In the genomic region with DNA sequence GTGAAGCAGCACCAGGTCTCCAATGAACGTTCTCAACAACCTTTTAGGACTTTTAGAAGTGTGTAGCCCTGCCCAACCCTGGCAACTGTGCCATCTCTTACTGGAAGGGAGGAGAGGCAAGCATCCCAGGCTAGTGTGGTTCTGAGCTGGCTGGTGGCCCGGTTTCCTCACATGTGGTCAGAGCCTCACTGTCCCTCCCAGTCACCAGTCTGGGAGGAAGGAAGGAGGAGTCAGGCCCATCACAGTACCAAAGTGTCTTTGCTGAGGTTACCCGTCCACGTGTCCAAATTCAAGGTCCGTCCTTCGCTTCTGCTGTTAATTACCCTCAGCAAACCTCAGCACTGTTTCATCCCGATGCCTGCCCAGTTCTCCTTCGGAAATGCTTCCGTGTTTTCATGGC, we compare ENCODE assay signal across 9 mouse cellular contexts. TPM values are rescaled to one million over a fixed set of nuclear protein-coding genes. Genes with fewer than 3 reads are reported as not detected.
A peak's percentile ranks its signal among the peaks of the same experiment; 100 is the strongest.
DNase-seq lines count a peak whose midpoint lies in the region; ATAC-seq and TF ChIP-seq lines count a peak whose summit lies in the region.
"Had no signal": no experiment of that assay in that cellular context is flagged by ENCODE, and none has a peak within 500 bp of the region (broad histone marks: within the 10 kb centered on the region; RNA-seq: fewer than 3 reads in every experiment).

No protein-coding gene starts in this region.

- TF ChIP-seq CTCF in heart, adult 2 months (IDR thresholded peaks at IDR 0.05): no peak
- no peak for TF ChIP-seq CTCF in olfactory bulb, adult 2 months (IDR thresholded peaks at IDR 0.05; ENCODE audit: insufficient read depth, low read depth, low read length)

- DNase-seq in heart, adult 2 months: peak; percentile 37 to 52
- DNase-seq in heart, adult 8-10 months (ENCODE audit: low spot score): no peak
- peak; percentile 35 for DNase-seq in adrenal gland, postnatal 25 days
- peak; percentile 73 to 83 for DNase-seq in lung, adult 18-20 months
- DNase-seq in thymus, postnatal 14 days: no peak

- intact Hi-C loops in heart, adult 2 months (cut with DNase I): no loop called here

- TF ChIP-seq POLR2A in heart, adult 2 months (IDR thresholded peaks at IDR 0.05; ENCODE audit: insufficient read depth, low read depth, low read length): no peak
- no peak for TF ChIP-seq POLR2A in olfactory bulb, adult 2 months (IDR thresholded peaks at IDR 0.05; ENCODE audit: insufficient read depth, low read depth, low read length)

- H3K79me2 ChIP-seq in heart, adult 2 months (replicated peaks; ENCODE audit: control insufficient read depth, insufficient read depth, low read length): no peaks in the 10 kb centered on the region

- H3K9ac ChIP-seq in heart, adult 2 months (ENCODE audit: low read depth, low read length): no peak overlapping the region; the same call in 1 of the 2 replicates
- H3K9ac ChIP-seq in forebrain, embryonic 12.5 days: peak overlapping the region; percentile 38
- peak overlapping the region; percentile 56 for H3K9ac ChIP-seq in intestine, embryonic 16.5 days (ENCODE audit: low read depth, low read length)

- ATAC-seq in forebrain, embryonic 12.5 days (ENCODE audit: low FRiP score): peak; percentile 49; the same call in 1 of the 2 replicates
- peak; percentile 10 for ATAC-seq in intestine, embryonic 16.5 days

- H3K4me1 ChIP-seq in heart, adult 2 months (ENCODE audit: control insufficient read depth, insufficient read depth, low read length): peaks cover 4% of the 10 kb centered on the region
- H3K4me1 ChIP-seq in forebrain, embryonic 12.5 days: peaks cover 12% of the 10 kb centered on the region
- H3K4me1 ChIP-seq in intestine, embryonic 16.5 days (ENCODE audit: control insufficient read depth, insufficient read depth, low read length): peaks cover 30% of the 10 kb centered on the region
- H3K4me1 ChIP-seq in olfactory bulb, adult 2 months (ENCODE audit: control insufficient read depth, insufficient read depth, low read length): peaks cover 10% of the 10 kb centered on the region

- 40% methylated on average over 9 of the region's 9 CpGs for WGBS in heart, adult 2 months
- 35% methylated on average over 9 of the region's 9 CpGs for WGBS in forebrain, embryonic 12.5 days
- WGBS in intestine, embryonic 16.5 days: 38% methylated on average over 9 of the region's 9 CpGs
- WGBS in olfactory bulb, adult 2 months: 18% methylated on average over 9 of the region's 9 CpGs

- H3K9me3 ChIP-seq in forebrain, embryonic 12.5 days: no peaks in the 10 kb centered on the region
- H3K9me3 ChIP-seq in intestine, embryonic 16.5 days (ENCODE audit: control insufficient read depth, low read length): no peaks in the 10 kb centered on the region

- no peaks in the 10 kb centered on the region for H3K27me3 ChIP-seq in heart, adult 2 months (ENCODE audit: control insufficient read depth, insufficient read depth, low read length)
- H3K27me3 ChIP-seq in forebrain, embryonic 12.5 days: peaks cover 9% of the 10 kb centered on the region
- no peaks in the 10 kb centered on the region for H3K27me3 ChIP-seq in intestine, embryonic 16.5 days (replicated peaks; ENCODE audit: control insufficient read depth, insufficient read depth, low read length)

- peak overlapping the region; percentile 27; the same call in 1 of the 2 replicates for H3K4me3 ChIP-seq in heart, adult 2 months
- peak overlapping the region; percentile 28 for H3K4me3 ChIP-seq in forebrain, embryonic 12.5 days (replicated peaks)
- peak overlapping the region; percentile 44 for H3K4me3 ChIP-seq in intestine, embryonic 16.5 days (ENCODE audit: low read length)
- peak overlapping the region; percentile 49 for H3K4me3 ChIP-seq in olfactory bulb, adult 2 months (ENCODE audit: insufficient read depth, low read depth, low read length)

- H3K4me2 ChIP-seq in forebrain, embryonic 12.5 days: peak overlapping the region; percentile 56
- peak overlapping the region; percentile 66 for H3K4me2 ChIP-seq in intestine, embryonic 16.5 days (ENCODE audit: low read depth, low read length)

- no peak overlapping the region for H3K27ac ChIP-seq in heart, adult 2 months
- peak overlapping the region; percentile 31; the same call in 1 of the 2 replicates for H3K27ac ChIP-seq in forebrain, embryonic 12.5 days
- peak overlapping the region; percentile 67 for H3K27ac ChIP-seq in intestine, embryonic 16.5 days (ENCODE audit: low read length)
- 0 out of 2 replicates have a peak overlapping the region, but pooled peaks have one; percentile 18 for H3K27ac ChIP-seq in olfactory bulb, adult 2 months (ENCODE audit: insufficient read depth, low read depth, low read length)

- no peak for TF ChIP-seq EP300 in heart, adult 2 months (IDR thresholded peaks at IDR 0.05; ENCODE audit: insufficient read depth, low read depth, low read length)

- H3K36me3 ChIP-seq in heart, adult 2 months (ENCODE audit: control insufficient read depth, insufficient read depth, low read length): no peaks in the 10 kb centered on the region
- H3K36me3 ChIP-seq in forebrain, embryonic 12.5 days (replicated peaks): no peaks in the 10 kb centered on the region
- no peaks in the 10 kb centered on the region for H3K36me3 ChIP-seq in intestine, embryonic 16.5 days (ENCODE audit: control insufficient read depth, insufficient read depth, low read length)

RNA-seq across cellular contexts. Expression of gene Gramd2, which starts 12.2 kb away (rescaled TPM):
- not detected for total RNA-seq in heart, adult 2 months (2021)
- 0.26 and 1.3 TPM in 2 replicates for polyA plus RNA-seq in heart, adult 2 months (2012; rRNA removed)
- not detected for total RNA-seq in heart, adult 8-10 months (2022)
- total RNA-seq in adrenal gland, postnatal 25 days (2021): 0.12 and 0.24 TPM in 2 replicates
- 0.40 and 0.49 TPM in 2 replicates for polyA plus RNA-seq in forebrain, embryonic 12.5 days (2016; fragmentation: Nextera tagmentation; extraction: Ambion mirVana)
- polyA plus RNA-seq in intestine, embryonic 16.5 days (2015; fragmentation: Nextera tagmentation; extraction: Ambion mirVana): 1.1 and 1.6 TPM in 2 replicates
- polyA plus RNA-seq in olfactory bulb, adult 2 months (2012; ENCODE audit: insufficient read depth, insufficient read length, low replicate concordance, missing spikeins): not detected in 2 replicates
- total RNA-seq: CH12.LX had no signal

RNA-seq across cellular contexts. Expression of gene Pkm, which starts 36.0 kb away (rescaled TPM):
- total RNA-seq in heart, adult 2 months (2021): 1,000 to 10,000 TPM; 1,073 to 1,081 TPM
- polyA plus RNA-seq in heart, adult 2 months (2012; rRNA removed): 1,773 and 1,838 TPM in 2 replicates
- total RNA-seq in heart, adult 8-10 months (2022): 1,000 to 10,000 TPM; 1,114 to 1,272 (median 1,167) TPM
- 706 and 770 TPM in 2 replicates for total RNA-seq in adrenal gland, postnatal 25 days (2021)
- 1,825 and 1,829 TPM in 2 replicates for polyA plus RNA-seq in forebrain, embryonic 12.5 days (2016; fragmentation: Nextera tagmentation; extraction: Ambion mirVana)
- polyA plus RNA-seq in intestine, embryonic 16.5 days (2015; fragmentation: Nextera tagmentation; extraction: Ambion mirVana): 1,051 and 1,198 TPM in 2 replicates
- polyA plus RNA-seq in olfactory bulb, adult 2 months (2012; ENCODE audit: insufficient read depth, insufficient read length, low replicate concordance, missing spikeins): 209 TPM in 1 of 2 replicates, not detected in the other

RNA-seq across cellular contexts. Expression of gene Senp8, which starts 58.4 kb away (rescaled TPM):
- total RNA-seq in heart, adult 2 months (2021): 1 to 10 TPM; 8.1 to 8.3 TPM
- polyA plus RNA-seq in heart, adult 2 months (2012; rRNA removed): 4.2 and 9.9 TPM in 2 replicates
- 10 to 100 TPM in 3 of 4 experiments, 1 to 10 TPM in 1; 6.8 to 11.6 (median 10.9) TPM for total RNA-seq in heart, adult 8-10 months (2022)
- 11.4 and 12.2 TPM in 2 replicates for total RNA-seq in adrenal gland, postnatal 25 days (2021)
- polyA plus RNA-seq in forebrain, embryonic 12.5 days (2016; fragmentation: Nextera tagmentation; extraction: Ambion mirVana): 13.0 and 18.1 TPM in 2 replicates
- 9.7 and 10.0 TPM in 2 replicates for polyA plus RNA-seq in intestine, embryonic 16.5 days (2015; fragmentation: Nextera tagmentation; extraction: Ambion mirVana)
- not detected in 2 replicates for polyA plus RNA-seq in olfactory bulb, adult 2 months (2012; ENCODE audit: insufficient read depth, insufficient read length, low replicate concordance, missing spikeins)

RNA-seq across cellular contexts. Expression of gene Myo9a, which starts 58.6 kb away (rescaled TPM):
- 10 to 100 TPM; 11.0 to 13.1 TPM for total RNA-seq in heart, adult 2 months (2021)
- 1.9 and 6.6 TPM in 2 replicates for polyA plus RNA-seq in heart, adult 2 months (2012; rRNA removed)
- total RNA-seq in heart, adult 8-10 months (2022): 10 to 100 TPM; 11.2 to 12.4 (median 11.4) TPM
- 14.4 and 15.1 TPM in 2 replicates for total RNA-seq in adrenal gland, postnatal 25 days (2021)
- polyA plus RNA-seq in forebrain, embryonic 12.5 days (2016; fragmentation: Nextera tagmentation; extraction: Ambion mirVana): 20.9 and 22.7 TPM in 2 replicates
- polyA plus RNA-seq in intestine, embryonic 16.5 days (2015; fragmentation: Nextera tagmentation; extraction: Ambion mirVana): 9.2 and 10.2 TPM in 2 replicates
- polyA plus RNA-seq in olfactory bulb, adult 2 months (2012; ENCODE audit: insufficient read depth, insufficient read length, low replicate concordance, missing spikeins): 25.2 TPM in 1 of 2 replicates, not detected in the other

Comparison
In these comparisons a context has a peak if more than half of its experiments do, and no peak if none do; other contexts are left out.
1. DNase-seq: peak in heart, adult 2 months (2 of 2), adrenal gland, postnatal 25 days (single experiment) and lung, adult 18-20 months (2 of 2); none in heart, adult 8-10 months (single experiment) and thymus, postnatal 14 days (single experiment).
2. Peak in every context shown above with its lines, with median percentiles within 50 percentile points of each other: H3K4me3 ChIP-seq.